Mouse (Mus musculus): ENCODE results near the gene Hs1bp3. TPM values are rescaled to one million over a fixed set of nuclear protein-coding genes. Genes with fewer than 3 reads are reported as not detected.
A peak's percentile ranks its signal among the peaks of the same experiment; 100 is the strongest.

Gene Hs1bp3
- 7.8 and 10.5 TPM in 2 replicates for polyA plus RNA-seq (2014; fragmentation: Nextera tagmentation; extraction: Ambion mirVana)

GRCm38 (mm10) chr12:8313270-8313771 lies at the start of gene Hs1bp3:
TSS of gene Hs1bp3 (plus strand) at chr12:8313432.
- Histone ChIP-seq H3K27ac (ENCODE audit: low read depth, low read length) (no peak within 1 kb of the TSS), H3K27me3 (ENCODE audit: control insufficient read depth, insufficient read depth, low read length) (no peaks in the 10 kb centered on the region; the same call in 1 of the 2 replicates)

GRCm38 (mm10) chr12:8266311-8266710 lies 46.9 kb upstream of the Hs1bp3 start:
- H3K36me3 ChIP-seq (ENCODE audit: control insufficient read depth, insufficient read depth, low read length), result no peaks in the 10 kb centered on the region
- H3K9ac ChIP-seq (ENCODE audit: low read length), result no peak overlapping the region
- WGBS, result 93% methylated on average over 7 of the region's 7 CpGs
- no peaks in the 10 kb centered on the region for H3K27me3 ChIP-seq (ENCODE audit: control insufficient read depth, insufficient read depth, low read length)
- H3K4me3 ChIP-seq (ENCODE audit: low read depth, low read length), result no peak overlapping the region
- no peak overlapping the region for H3K4me2 ChIP-seq (ENCODE audit: low read depth, low read length, severe bottlenecking)
- DNase-seq (ENCODE audit: low spot score) (no peak), ATAC-seq (replicated peaks; ENCODE audit: low FRiP score) (no peak)
- H3K9me3 ChIP-seq (ENCODE audit: control insufficient read depth, low read length), result no peaks in the 10 kb centered on the region
- H3K27ac ChIP-seq (ENCODE audit: low read depth, low read length), result no peak overlapping the region
- H3K4me1 ChIP-seq (replicated peaks; ENCODE audit: control insufficient read depth, insufficient read depth, low read length), result no peaks in the 10 kb centered on the region

More at GRCm38 (mm10) chr12:8313270-8313771, at the start of gene Hs1bp3:
- Histone ChIP-seq H3K4me3 (ENCODE audit: low read depth, low read length) (peak within 1 kb of the TSS; percentile 59), H3K4me2 (ENCODE audit: low read depth, low read length, severe bottlenecking) (peak within 1 kb of the TSS; percentile 68), H3K36me3 (ENCODE audit: control insufficient read depth, insufficient read depth, low read length) (no peaks in the 10 kb centered on the region), H3K9me3 (ENCODE audit: control insufficient read depth, low read length) (no peaks in the 10 kb centered on the region), H3K9ac (ENCODE audit: low read length) (peak within 1 kb of the TSS; percentile 67), H3K4me1 (replicated peaks; ENCODE audit: control insufficient read depth, insufficient read depth, low read length) (0 out of 2 replicates have a peak, but pooled peaks cover 1% of the 10 kb centered on the region)
- under 1% methylated on average over 35 of the region's 38 CpGs for WGBS
- peak; percentile 96 for DNase-seq (ENCODE audit: low spot score)
- ATAC-seq (replicated peaks; ENCODE audit: low FRiP score), result peak; percentile 84

- Histone ChIP-seq H3K9ac (ENCODE audit: low read length) (no peak overlapping the region), H3K27me3 (ENCODE audit: control insufficient read depth, insufficient read depth, low read length) (no peaks in the 10 kb centered on the region), H3K36me3 (ENCODE audit: control insufficient read depth, insufficient read depth, low read length) (no peaks in the 10 kb centered on the region), H3K9me3 (ENCODE audit: control insufficient read depth, low read length) (no peaks in the 10 kb centered on the region), H3K4me3 (ENCODE audit: low read depth, low read length) (no peak overlapping the region), H3K27ac (ENCODE audit: low read depth, low read length) (no peak overlapping the region), H3K4me2 (ENCODE audit: low read depth, low read length, severe bottlenecking) (no peak overlapping the region), H3K4me1 (replicated peaks; ENCODE audit: control insufficient read depth, insufficient read depth, low read length) (no peaks in the 10 kb centered on the region)
- 92% methylated on average over 11 of the region's 11 CpGs for WGBS
- DNase-seq (ENCODE audit: low spot score) (no peak), ATAC-seq (replicated peaks; ENCODE audit: low FRiP score) (no peak)
Observed at GRCm38 (mm10) chr12:8269627-8270026, 43.6 kb upstream of the Hs1bp3 start.

- no peaks in the 10 kb centered on the region for H3K27me3 ChIP-seq (ENCODE audit: control insufficient read depth, insufficient read depth, low read length)
- H3K4me1 ChIP-seq (replicated peaks; ENCODE audit: control insufficient read depth, insufficient read depth, low read length), result no peaks in the 10 kb centered on the region
- H3K9ac ChIP-seq (ENCODE audit: low read length), result no peak overlapping the region
- DNase-seq (ENCODE audit: low spot score) (no peak), ATAC-seq (replicated peaks; ENCODE audit: low FRiP score) (no peak)
- no peak overlapping the region for H3K4me3 ChIP-seq (ENCODE audit: low read depth, low read length)
- no peak overlapping the region for H3K27ac ChIP-seq (ENCODE audit: low read depth, low read length)
- H3K36me3 ChIP-seq (ENCODE audit: control insufficient read depth, insufficient read depth, low read length), result no peaks in the 10 kb centered on the region
- WGBS, result 87% methylated on average over 2 of the region's 2 CpGs
- H3K9me3 ChIP-seq (ENCODE audit: control insufficient read depth, low read length), result no peaks in the 10 kb centered on the region
- H3K4me2 ChIP-seq (ENCODE audit: low read depth, low read length, severe bottlenecking), result no peak overlapping the region
Observed at GRCm38 (mm10) chr12:8271405-8271804, 41.8 kb upstream of the Hs1bp3 start.

- ATAC-seq (replicated peaks; ENCODE audit: low FRiP score), result no peak
- Histone ChIP-seq H3K27me3 (ENCODE audit: control insufficient read depth, insufficient read depth, low read length) (no peaks in the 10 kb centered on the region), H3K9me3 (ENCODE audit: control insufficient read depth, low read length) (no peaks in the 10 kb centered on the region), H3K36me3 (ENCODE audit: control insufficient read depth, insufficient read depth, low read length) (no peaks in the 10 kb centered on the region), H3K4me2 (ENCODE audit: low read depth, low read length, severe bottlenecking) (no peak overlapping the region), H3K4me3 (ENCODE audit: low read depth, low read length) (no peak overlapping the region), H3K9ac (ENCODE audit: low read length) (no peak overlapping the region), H3K27ac (ENCODE audit: low read depth, low read length) (no peak overlapping the region), H3K4me1 (replicated peaks; ENCODE audit: control insufficient read depth, insufficient read depth, low read length) (no peaks in the 10 kb centered on the region)
- WGBS, result 90% methylated on average over 6 of the region's 6 CpGs
- no peak for DNase-seq (ENCODE audit: low spot score)
Observed at GRCm38 (mm10) chr12:8273471-8274171, 39.6 kb upstream of the Hs1bp3 start.

- Histone ChIP-seq H3K4me1 (replicated peaks; ENCODE audit: control insufficient read depth, insufficient read depth, low read length) (no peaks in the 10 kb centered on the region), H3K4me3 (ENCODE audit: low read depth, low read length) (no peak overlapping the region), H3K36me3 (ENCODE audit: control insufficient read depth, insufficient read depth, low read length) (no peaks in the 10 kb centered on the region), H3K4me2 (ENCODE audit: low read depth, low read length, severe bottlenecking) (no peak overlapping the region), H3K27ac (ENCODE audit: low read depth, low read length) (no peak overlapping the region), H3K9ac (ENCODE audit: low read length) (no peak overlapping the region), H3K27me3 (ENCODE audit: control insufficient read depth, insufficient read depth, low read length) (no peaks in the 10 kb centered on the region), H3K9me3 (ENCODE audit: control insufficient read depth, low read length) (no peaks in the 10 kb centered on the region)
- DNase-seq (ENCODE audit: low spot score) (no peak), ATAC-seq (replicated peaks; ENCODE audit: low FRiP score) (no peak)
- WGBS, result 85% methylated on average over 4 of the region's 4 CpGs
Observed at GRCm38 (mm10) chr12:8275424-8275823, 37.8 kb upstream of the Hs1bp3 start.

GRCm38 (mm10) chr12:8281225-8282017 lies 31.8 kb upstream of the Hs1bp3 start:
- Histone ChIP-seq H3K9ac (ENCODE audit: low read length) (no peak overlapping the region), H3K27me3 (ENCODE audit: control insufficient read depth, insufficient read depth, low read length) (no peaks in the 10 kb centered on the region), H3K4me2 (ENCODE audit: low read depth, low read length, severe bottlenecking) (no peak overlapping the region), H3K4me1 (replicated peaks; ENCODE audit: control insufficient read depth, insufficient read depth, low read length) (no peaks in the 10 kb centered on the region), H3K4me3 (ENCODE audit: low read depth, low read length) (no peak overlapping the region), H3K27ac (ENCODE audit: low read depth, low read length) (no peak overlapping the region), H3K36me3 (ENCODE audit: control insufficient read depth, insufficient read depth, low read length) (no peaks in the 10 kb centered on the region), H3K9me3 (ENCODE audit: control insufficient read depth, low read length) (no peaks in the 10 kb centered on the region)
- DNase-seq (ENCODE audit: low spot score) (no peak), ATAC-seq (replicated peaks; ENCODE audit: low FRiP score) (no peak)
- WGBS, result 92% methylated on average over 15 of the region's 15 CpGs

- Histone ChIP-seq H3K27ac (ENCODE audit: low read depth, low read length) (no peak overlapping the region), H3K4me3 (ENCODE audit: low read depth, low read length) (no peak overlapping the region), H3K4me1 (replicated peaks; ENCODE audit: control insufficient read depth, insufficient read depth, low read length) (0 out of 2 replicates have a peak, but pooled peaks cover 1% of the 10 kb centered on the region), H3K4me2 (ENCODE audit: low read depth, low read length, severe bottlenecking) (no peak overlapping the region), H3K9ac (ENCODE audit: low read length) (no peak overlapping the region), H3K27me3 (ENCODE audit: control insufficient read depth, insufficient read depth, low read length) (peaks cover 2% of the 10 kb centered on the region; the same call in 1 of the 2 replicates), H3K36me3 (ENCODE audit: control insufficient read depth, insufficient read depth, low read length) (no peaks in the 10 kb centered on the region), H3K9me3 (ENCODE audit: control insufficient read depth, low read length) (no peaks in the 10 kb centered on the region; the same call in 1 of the 2 replicates)
- DNase-seq (ENCODE audit: low spot score), result peak; percentile 49
- ATAC-seq (replicated peaks; ENCODE audit: low FRiP score), result no peak
- 64% methylated on average over 3 of the region's 3 CpGs for WGBS
Observed at GRCm38 (mm10) chr12:8287970-8288369, 25.3 kb upstream of the Hs1bp3 start.
